In genomic region chr15:103248401-103249313, GRCm38 (mm10) we compare ENCODE assay signal across 8 mouse cellular contexts. TPM values are rescaled to one million over a fixed set of nuclear protein-coding genes. Genes with fewer than 3 reads are reported as not detected.
DNase-seq lines count a peak whose midpoint lies in the region; ATAC-seq and TF ChIP-seq lines count a peak whose summit lies in the region.

No protein-coding gene starts in this region.

- in situ Hi-C loops in CH12.LX (cut with MboI; ENCODE audit: low pct_ligation_motif_present, low pct_unique_long_range_greater_than_20kb, low sequenced_read_pairs) = no loop called here

- no peaks in the 10 kb centered on the region for H3K4me1 ChIP-seq in heart, adult 2 months (ENCODE audit: control insufficient read depth, insufficient read depth, low read length)
- H3K4me1 ChIP-seq in CH12.LX (ENCODE audit: control insufficient read depth in 1 of 2, insufficient read depth in 2 of 2) = peaks cover 0 to 16% of the 10 kb centered on the region in 2 experiments; a peak in 2 of 4 replicates
- H3K4me1 ChIP-seq in embryonic fibroblast, embryonic 13.5 days (ENCODE audit: control insufficient read depth, insufficient read depth, low read length) = no peaks in the 10 kb centered on the region
- H3K4me1 ChIP-seq in stomach, embryonic 14.5 days (ENCODE audit: control insufficient read depth, insufficient read depth, low read length) = no peaks in the 10 kb centered on the region

- 0 out of 2 replicates have a peak, but pooled peaks have one; percentile 39 for TF ChIP-seq POLR2A in heart, adult 2 months (IDR thresholded peaks at IDR 0.05; ENCODE audit: insufficient read depth, low read depth, low read length)
- peak; percentile 52 for TF ChIP-seq POLR2A in CH12.LX (IDR thresholded peaks at IDR 0.05; ENCODE audit: low read depth, low read length)
- TF ChIP-seq POLR2A in embryonic fibroblast, embryonic 13.5 days (IDR thresholded peaks at IDR 0.05; ENCODE audit: low read depth, low read length) = peak; percentile 33; the same call in 1 of the 2 replicates

- no peak for TF ChIP-seq EP300 in heart, adult 2 months (IDR thresholded peaks at IDR 0.05; ENCODE audit: insufficient read depth, low read depth, low read length)
- no peak for TF ChIP-seq EP300 in CH12.LX (IDR thresholded peaks at IDR 0.05; ENCODE audit: low read length)

- H3K36me3 ChIP-seq in heart, adult 2 months (ENCODE audit: control insufficient read depth, insufficient read depth, low read length) = peaks cover 19% of the 10 kb centered on the region
- peaks cover 37 to 75% of the 10 kb centered on the region in 2 experiments for H3K36me3 ChIP-seq in CH12.LX (replicated peaks in 1 of 2; ENCODE audit: control insufficient read depth in 1 of 2, insufficient read depth in 1 of 2, low read length in 1 of 2)
- peaks cover 49% of the 10 kb centered on the region for H3K36me3 ChIP-seq in stomach, embryonic 14.5 days (ENCODE audit: control insufficient read depth, insufficient read depth, low read length)

- dilution Hi-C loops in CH12.LX (cut with MboI; ENCODE audit: extremely low pct_ligation_motif_present, extremely low pct_unique_long_range_greater_than_20kb, low sequenced_read_pairs) = no loop called here

- no peaks in the 10 kb centered on the region for H3K27me3 ChIP-seq in heart, adult 2 months (ENCODE audit: control insufficient read depth, insufficient read depth, low read length)
- H3K27me3 ChIP-seq in CH12.LX (replicated peaks) = no peaks in the 10 kb centered on the region
- no peaks in the 10 kb centered on the region for H3K27me3 ChIP-seq in stomach, embryonic 14.5 days (ENCODE audit: control insufficient read depth, insufficient read depth, low read length)

- H3K9ac ChIP-seq in heart, adult 2 months (ENCODE audit: low read depth, low read length) = no peak overlapping the region
- no peak overlapping the region for H3K9ac ChIP-seq in CH12.LX (ENCODE audit: insufficient read depth, low read depth)
- no peak overlapping the region for H3K9ac ChIP-seq in stomach, embryonic 14.5 days (replicated peaks; ENCODE audit: low read depth, low read length)

- no peak for TF ChIP-seq RAD21 in CH12.LX (IDR thresholded peaks at IDR 0.05; ENCODE audit: low read depth, low read length)

- H3K9me3 ChIP-seq in CH12.LX (replicated peaks; ENCODE audit: low read length) = no peaks in the 10 kb centered on the region
- H3K9me3 ChIP-seq in stomach, embryonic 14.5 days (ENCODE audit: control insufficient read depth, low read depth, low read length) = no peaks in the 10 kb centered on the region

- H3K27ac ChIP-seq in heart, adult 2 months = no peak overlapping the region
- no peak overlapping the region for H3K27ac ChIP-seq in CH12.LX (ENCODE audit: insufficient read depth, low read depth)
- H3K27ac ChIP-seq in embryonic fibroblast, embryonic 13.5 days (ENCODE audit: insufficient read depth, low read length) = no peak overlapping the region
- no peak overlapping the region for H3K27ac ChIP-seq in stomach, embryonic 14.5 days (ENCODE audit: low read length)

- 0 out of 2 replicates have a peak, but pooled peaks have one; percentile 11 for ATAC-seq in stomach, embryonic 14.5 days (ENCODE audit: insufficient number of reproducible peaks, insufficient read depth, low FRiP score, low read depth)

- H3K4me3 ChIP-seq in heart, adult 2 months = no peak overlapping the region
- H3K4me3 ChIP-seq in CH12.LX (replicated peaks in 1 of 3; ENCODE audit: low read depth in 2 of 3, low read length in 2 of 3, poor library complexity in 1 of 3) = no peak overlapping the region
- no peak overlapping the region for H3K4me3 ChIP-seq in embryonic fibroblast, embryonic 13.5 days (ENCODE audit: insufficient read depth, low read length)
- H3K4me3 ChIP-seq in stomach, embryonic 14.5 days (ENCODE audit: low read depth, low read length) = no peak overlapping the region

- DNase-seq in heart, adult 2 months = peak in 1 of 2 experiments; percentile 25
- DNase-seq in heart, adult 9 months (ENCODE audit: low spot score in 2 of 2) = no peak
- DNase-seq in CH12.LX (ENCODE audit: extremely low read depth) = no peak
- peak; percentile 20 for DNase-seq in kidney, postnatal 14 days
- DNase-seq in urinary bladder, postnatal 4 days (ENCODE audit: low spot score in 2 of 2) = no peak
- no peak for DNase-seq in spleen, adult 12 weeks (ENCODE audit: low spot score)

- no peak overlapping the region for H3K4me2 ChIP-seq in CH12.LX (ENCODE audit: insufficient read depth, low read depth, poor library complexity, severe bottlenecking)
- H3K4me2 ChIP-seq in stomach, embryonic 14.5 days (replicated peaks; ENCODE audit: low read depth, low read length) = no peak overlapping the region

- 65% methylated on average over 28 of the region's 28 CpGs for WGBS in heart, adult 2 months
- WGBS in stomach, embryonic 14.5 days = 79% methylated on average over 28 of the region's 28 CpGs

- TF ChIP-seq CTCF in heart, adult 2 months (IDR thresholded peaks at IDR 0.05) = no peak
- no peak for TF ChIP-seq CTCF in CH12.LX (conservative IDR thresholded peaks at IDR 0.05 in 1 of 2, IDR thresholded peaks at IDR 0.05 in 1 of 2; ENCODE audit: low read depth in 2 of 2, low read length in 2 of 2)
- no peak for TF ChIP-seq CTCF in embryonic fibroblast, embryonic 13.5 days (IDR thresholded peaks at IDR 0.05; ENCODE audit: borderline replicate concordance, insufficient read depth, low read length)

- intact Hi-C loops in heart, adult 2 months (cut with DNase I) = no loop called here

- H3K79me2 ChIP-seq in heart, adult 2 months (replicated peaks; ENCODE audit: control insufficient read depth, insufficient read depth, low read length) = no peaks in the 10 kb centered on the region
- H3K79me2 ChIP-seq in CH12.LX (replicated peaks; ENCODE audit: control insufficient read depth, extremely low read depth, insufficient read depth, poor library complexity, severe bottlenecking) = peaks cover 14% of the 10 kb centered on the region

TF ChIP-seq in CH12.LX, 34 proteins besides CTCF, POLR2A, EP300 and RAD21:
- TF ChIP-seq CHD1 (IDR thresholded peaks at IDR 0.05; ENCODE audit: low read depth, low read length) (no peak), KAT2A (IDR thresholded peaks at IDR 0.05; ENCODE audit: insufficient replicate concordance, low read length) (no peak), MAZ (IDR thresholded peaks at IDR 0.05; ENCODE audit: low read depth, low read length) (no peak; the same call in 1 of the 2 replicates), UBTF (IDR thresholded peaks at IDR 0.05; ENCODE audit: low read depth, low read length) (no peak), CHD2 (IDR thresholded peaks at IDR 0.05; ENCODE audit: low read length) (peak; percentile 31; the same call in 1 of the 2 replicates), ZMIZ1 (IDR thresholded peaks at IDR 0.05; ENCODE audit: low read depth, low read length) (peak; percentile 58), NRF1 (IDR thresholded peaks at IDR 0.05; ENCODE audit: low read depth, low read length) (no peak), POLR2AphosphoS2 (IDR thresholded peaks at IDR 0.05; ENCODE audit: low read depth, low read length) (peak; percentile 24)
TF ChIP-seq in CH12.LX: peak in this region for 3.

RNA-seq across cellular contexts. Expression of gene Hnrnpa1, which starts 8.4 kb away (rescaled TPM):
- total RNA-seq in heart, adult 2 months (2021) = 100 to 1,000 TPM; 143 to 149 TPM
- polyA plus RNA-seq in heart, adult 2 months (2012; rRNA removed) = 59.4 and 109 TPM in 2 replicates
- total RNA-seq in CH12.LX (2012; rRNA removed) (635 and 691 TPM in 2 replicates), CH12.LX (2014; rRNA removed) (757 and 802 TPM in 2 replicates)
- 1,746 and 1,799 TPM in 2 replicates for polyA plus RNA-seq in CH12.LX (2012; ENCODE audit: insufficient read length, low read depth)
- polyA plus RNA-seq in embryonic fibroblast, embryonic 13.5 days (2011; ENCODE audit: insufficient read length, low read depth, missing spikeins) = 509 and 719 TPM in 2 replicates
- polyA plus RNA-seq in stomach, embryonic 14.5 days (2014; fragmentation: Nextera tagmentation; extraction: Ambion mirVana) = 852 and 906 TPM in 2 replicates

RNA-seq across cellular contexts. Expression of gene Cbx5, which starts 9.0 kb away (rescaled TPM):
- total RNA-seq in heart, adult 2 months (2021) = 10 to 100 TPM; 56.5 to 57.0 TPM
- polyA plus RNA-seq in heart, adult 2 months (2012; rRNA removed) = 15.6 and 39.9 TPM in 2 replicates
- 94.9 and 99.6 TPM in 2 replicates for total RNA-seq in CH12.LX (2012; rRNA removed)
- 152 and 171 TPM in 2 replicates for total RNA-seq in CH12.LX (2014; rRNA removed)
- 128 and 151 TPM in 2 replicates for polyA plus RNA-seq in CH12.LX (2012; ENCODE audit: insufficient read length, low read depth)
- polyA plus RNA-seq in embryonic fibroblast, embryonic 13.5 days (2011; ENCODE audit: insufficient read length, low read depth, missing spikeins) = 132 and 172 TPM in 2 replicates
- 141 and 154 TPM in 2 replicates for polyA plus RNA-seq in stomach, embryonic 14.5 days (2014; fragmentation: Nextera tagmentation; extraction: Ambion mirVana)

RNA-seq across cellular contexts. Expression of gene Nfe2, which starts 9.5 kb away (rescaled TPM):
- total RNA-seq in heart, adult 2 months (2021) = 1 to 10 TPM in 1 of 2 experiments, under 1 TPM in 1; 0.86 to 2.0 TPM
- polyA plus RNA-seq in heart, adult 2 months (2012; rRNA removed) = 1.6 and 1.9 TPM in 2 replicates
- 0.13 TPM in 1 of 2 replicates, not detected in the other for total RNA-seq in CH12.LX (2012; rRNA removed)
- not detected in 2 replicates for total RNA-seq in CH12.LX (2014; rRNA removed)
- polyA plus RNA-seq in CH12.LX (2012; ENCODE audit: insufficient read length, low read depth) = 0.14 and 0.33 TPM in 2 replicates
- not detected in 2 replicates for polyA plus RNA-seq in embryonic fibroblast, embryonic 13.5 days (2011; ENCODE audit: insufficient read length, low read depth, missing spikeins)
- 1.9 and 2.0 TPM in 2 replicates for polyA plus RNA-seq in stomach, embryonic 14.5 days (2014; fragmentation: Nextera tagmentation; extraction: Ambion mirVana)

RNA-seq across cellular contexts. Expression of gene Copz1, which starts 23.9 kb away (rescaled TPM):
- 10 to 100 TPM; 50.2 to 55.2 TPM for total RNA-seq in heart, adult 2 months (2021)
- polyA plus RNA-seq in heart, adult 2 months (2012; rRNA removed) = 58.7 and 96.8 TPM in 2 replicates
- 80.0 and 97.9 TPM in 2 replicates for total RNA-seq in CH12.LX (2012; rRNA removed)
- 135 and 148 TPM in 2 replicates for total RNA-seq in CH12.LX (2014; rRNA removed)
- 263 and 271 TPM in 2 replicates for polyA plus RNA-seq in CH12.LX (2012; ENCODE audit: insufficient read length, low read depth)
- 141 and 143 TPM in 2 replicates for polyA plus RNA-seq in embryonic fibroblast, embryonic 13.5 days (2011; ENCODE audit: insufficient read length, low read depth, missing spikeins)
- polyA plus RNA-seq in stomach, embryonic 14.5 days (2014; fragmentation: Nextera tagmentation; extraction: Ambion mirVana) = 281 and 289 TPM in 2 replicates
